Mouse (Mus musculus): ENCODE data around the gene Dock8. TPM values are rescaled to one million over a fixed set of nuclear protein-coding genes. Genes with fewer than 3 reads are reported as not detected.

The Dock8 gene
- polyA plus RNA-seq, 1 experiment, result 0.09 TPM

DNA sequence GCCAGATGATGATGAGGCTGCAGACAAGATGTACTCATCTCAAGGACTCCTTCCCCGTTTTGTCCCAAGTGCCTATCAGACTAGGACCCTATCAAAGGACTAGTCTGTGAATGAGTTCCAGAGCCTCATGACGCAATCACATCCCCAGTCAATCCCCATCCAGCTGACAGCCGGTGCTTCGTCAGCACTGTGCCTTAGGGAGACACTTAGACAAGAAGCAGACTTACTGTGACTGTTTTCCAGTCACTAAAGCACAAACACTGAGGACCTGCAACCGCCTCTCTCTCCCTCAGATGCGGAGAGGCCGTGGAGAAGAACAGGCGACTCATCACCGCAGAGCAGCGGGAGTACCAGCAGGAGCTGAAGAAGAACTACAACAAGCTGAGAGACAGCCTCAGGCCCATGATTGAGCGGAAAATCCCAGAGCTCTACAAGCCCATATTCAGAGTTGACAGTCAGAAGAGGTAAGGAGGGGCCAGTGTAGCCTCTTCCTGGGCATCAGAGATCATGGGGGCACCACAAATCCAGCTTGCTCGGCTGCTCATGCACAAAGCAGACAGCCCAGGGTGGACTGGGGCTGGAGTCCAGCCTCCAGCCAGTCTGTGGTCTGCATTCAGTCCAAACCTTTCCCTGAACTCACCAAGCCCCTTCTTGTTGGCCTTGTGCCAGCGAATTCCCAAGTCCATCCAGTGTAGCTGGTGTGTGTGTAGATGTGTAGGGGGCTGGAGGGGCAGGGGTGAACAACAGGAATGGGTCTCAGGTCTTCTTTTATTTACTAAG lies 200.9 kb downstream of the Dock8 start:
- H3K4me1 ChIP-seq (ENCODE audit: control insufficient read depth), result no peaks in the 10 kb centered on the region
- no peaks in the 10 kb centered on the region for H3K36me3 ChIP-seq (ENCODE audit: control insufficient read depth)
- no peaks in the 10 kb centered on the region for H3K27me3 ChIP-seq (ENCODE audit: control insufficient read depth)
- no peaks in the 10 kb centered on the region for H3K9me3 ChIP-seq (ENCODE audit: control insufficient read depth, low read length)
- no peak for TF ChIP-seq GATA1 (IDR thresholded peaks at IDR 0.05; ENCODE audit: low read length)
- no peak for TF ChIP-seq TAL1 (IDR thresholded peaks at IDR 0.05; ENCODE audit: low read length)
- no peak overlapping the region for H3K4me3 ChIP-seq (replicated peaks)

DNA sequence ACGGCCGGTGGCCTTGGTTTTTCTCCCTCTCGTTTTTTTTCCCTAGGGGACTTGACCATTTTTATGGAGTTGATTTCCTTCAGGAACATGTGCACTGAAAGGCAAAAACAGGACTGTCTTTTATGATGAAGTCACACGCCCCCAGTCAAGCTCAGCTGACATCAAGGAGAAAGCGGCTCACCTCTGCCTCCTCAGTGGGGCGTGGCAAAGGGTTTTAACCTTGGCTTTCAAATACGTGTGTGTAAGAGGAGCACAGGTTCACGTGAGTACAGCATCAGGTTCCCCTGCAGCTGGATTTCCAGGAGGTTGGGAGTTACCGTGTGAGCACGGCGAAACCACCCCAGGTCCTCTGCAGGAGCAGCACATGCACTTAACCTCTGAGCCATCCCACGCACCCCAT lies 203.7 kb downstream of the Dock8 start:
- no peaks in the 10 kb centered on the region for H3K36me3 ChIP-seq (ENCODE audit: control insufficient read depth)
- no peaks in the 10 kb centered on the region for H3K4me1 ChIP-seq (ENCODE audit: control insufficient read depth)
- no peak for TF ChIP-seq GATA1 (IDR thresholded peaks at IDR 0.05; ENCODE audit: low read length)
- TF ChIP-seq TAL1 (IDR thresholded peaks at IDR 0.05; ENCODE audit: low read length), result no peak
- no peak overlapping the region for H3K4me3 ChIP-seq (replicated peaks)
- peaks cover 5% of the 10 kb centered on the region; the same call in 1 of the 2 replicates for H3K27me3 ChIP-seq (ENCODE audit: control insufficient read depth)
- no peaks in the 10 kb centered on the region for H3K9me3 ChIP-seq (ENCODE audit: control insufficient read depth, low read length)

DNA sequence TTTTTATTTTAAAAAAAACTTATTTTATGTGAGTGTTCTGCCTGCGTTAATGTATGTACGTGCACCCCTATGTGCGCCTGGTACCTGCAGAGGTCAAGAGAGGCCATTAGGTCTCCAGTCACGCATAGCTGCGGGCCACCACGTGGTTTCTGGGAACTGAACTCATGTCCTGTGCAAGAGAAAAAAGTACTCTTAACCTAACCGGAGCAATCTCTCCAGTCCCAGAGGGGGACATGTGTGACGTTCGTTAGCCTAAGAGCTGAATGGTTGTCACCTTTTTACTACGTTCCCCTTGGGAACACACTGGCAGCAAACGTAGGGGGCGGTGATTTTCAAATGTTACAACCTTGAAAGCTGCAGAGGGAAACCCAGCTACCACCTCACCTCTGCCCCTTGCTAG lies 207.6 kb downstream of the Dock8 start:
- TF ChIP-seq GATA1 (IDR thresholded peaks at IDR 0.05; ENCODE audit: low read length), result no peak
- TF ChIP-seq TAL1 (IDR thresholded peaks at IDR 0.05; ENCODE audit: low read length), result no peak
- H3K36me3 ChIP-seq (ENCODE audit: control insufficient read depth), result no peaks in the 10 kb centered on the region
- peaks cover 7% of the 10 kb centered on the region; the same call in 1 of the 2 replicates for H3K27me3 ChIP-seq (ENCODE audit: control insufficient read depth)
- H3K4me1 ChIP-seq (ENCODE audit: control insufficient read depth), result no peaks in the 10 kb centered on the region
- no peaks in the 10 kb centered on the region for H3K9me3 ChIP-seq (ENCODE audit: control insufficient read depth, low read length)
- H3K4me3 ChIP-seq (replicated peaks), result no peak overlapping the region

DNA sequence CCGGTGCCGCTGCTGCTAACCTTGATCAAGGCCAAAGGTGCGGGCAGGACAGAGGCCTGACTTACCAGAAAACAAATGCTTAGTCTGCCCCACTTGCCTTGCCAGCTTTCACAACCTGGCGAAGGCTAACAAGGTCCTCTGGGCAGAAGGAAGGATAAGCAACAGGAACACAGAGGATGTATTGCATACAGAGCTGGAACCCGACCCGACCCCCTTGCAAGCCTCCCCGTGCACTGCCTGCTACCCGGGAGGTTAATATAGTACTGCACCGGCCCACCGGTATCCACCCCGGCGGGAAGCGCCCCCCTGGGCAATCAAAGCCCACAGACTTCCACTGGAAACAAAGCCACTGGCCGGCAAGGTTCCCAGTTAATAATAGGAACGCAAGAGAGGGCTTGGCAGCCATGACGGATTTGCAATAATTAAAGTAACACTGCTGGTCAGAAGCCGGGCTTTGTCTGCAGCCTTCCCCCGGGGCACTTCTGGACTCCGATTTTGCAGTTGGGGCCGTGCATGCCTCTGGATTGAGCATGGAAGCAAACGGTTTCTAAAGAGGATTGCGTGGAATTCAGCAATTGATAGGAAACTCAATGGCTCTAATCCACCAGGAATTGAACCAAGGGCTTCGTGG lies 208.5 kb downstream of the Dock8 start:
- no peaks in the 10 kb centered on the region for H3K9me3 ChIP-seq (ENCODE audit: control insufficient read depth, low read length)
- H3K27me3 ChIP-seq (ENCODE audit: control insufficient read depth), result peaks cover 7% of the 10 kb centered on the region; the same call in 1 of the 2 replicates
- H3K36me3 ChIP-seq (ENCODE audit: control insufficient read depth), result no peaks in the 10 kb centered on the region
- TF ChIP-seq TAL1 (IDR thresholded peaks at IDR 0.05; ENCODE audit: low read length), result no peak
- H3K4me3 ChIP-seq (replicated peaks), result no peak overlapping the region
- H3K4me1 ChIP-seq (ENCODE audit: control insufficient read depth), result no peaks in the 10 kb centered on the region

DNA sequence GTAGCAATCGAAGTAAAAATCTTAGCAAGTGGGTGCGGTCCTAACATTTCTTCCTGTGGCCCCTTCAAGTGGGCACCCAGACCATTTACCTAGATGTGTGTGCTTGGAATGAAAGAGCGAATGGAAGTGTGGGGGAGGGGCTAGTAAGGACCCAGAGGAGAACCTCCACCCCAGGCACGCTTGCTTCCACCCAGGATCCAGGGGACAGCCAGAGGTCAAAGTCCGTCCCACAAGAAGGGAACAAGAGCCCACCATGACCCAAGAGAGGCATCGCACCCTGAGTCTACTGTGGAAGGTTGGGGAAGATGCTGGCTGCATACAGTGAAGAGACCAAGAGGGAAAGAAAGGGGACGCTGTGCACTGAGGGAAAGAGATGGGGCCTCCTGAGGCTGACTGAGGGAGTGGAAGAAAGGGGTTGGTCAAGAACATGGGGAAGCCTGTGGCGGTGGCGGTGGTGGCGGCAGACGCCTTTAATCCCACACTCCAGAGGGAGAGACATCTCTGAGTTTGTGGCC lies 209.3 kb downstream of the Dock8 start:
- TF ChIP-seq GATA1 (IDR thresholded peaks at IDR 0.05; ENCODE audit: low read length), result no peak
- Histone ChIP-seq H3K4me3 (replicated peaks) (no peak overlapping the region), H3K9me3 (ENCODE audit: control insufficient read depth, low read length) (no peaks in the 10 kb centered on the region), H3K27me3 (ENCODE audit: control insufficient read depth) (peaks cover 7% of the 10 kb centered on the region; the same call in 1 of the 2 replicates), H3K4me1 (ENCODE audit: control insufficient read depth) (no peaks in the 10 kb centered on the region), H3K36me3 (ENCODE audit: control insufficient read depth) (no peaks in the 10 kb centered on the region)

DNA sequence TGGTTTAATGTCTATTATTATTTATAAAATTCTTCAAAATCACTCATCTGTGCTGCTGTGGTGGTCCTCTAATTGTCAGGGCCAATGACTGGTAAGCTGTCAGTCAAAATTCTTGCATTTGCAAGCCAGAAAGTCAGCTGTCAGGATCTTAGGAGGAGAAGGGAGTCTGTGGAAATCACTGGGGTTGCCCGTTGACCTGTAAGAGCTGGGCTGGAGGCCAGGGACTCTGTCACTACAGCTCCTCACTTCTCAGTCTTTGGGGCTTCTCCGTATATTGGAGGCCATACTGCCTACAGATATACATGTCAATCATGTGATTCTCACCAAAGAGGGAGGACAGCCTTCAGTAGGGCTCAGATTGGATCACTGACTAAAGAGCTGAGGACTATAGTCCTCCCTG lies 221.3 kb downstream of the Dock8 start:
- no peaks in the 10 kb centered on the region for H3K4me1 ChIP-seq (ENCODE audit: control insufficient read depth)
- no peak for TF ChIP-seq TAL1 (IDR thresholded peaks at IDR 0.05; ENCODE audit: low read length)
- TF ChIP-seq GATA1 (IDR thresholded peaks at IDR 0.05; ENCODE audit: low read length), result no peak
- no peaks in the 10 kb centered on the region; the same call in 1 of the 2 replicates for H3K9me3 ChIP-seq (ENCODE audit: control insufficient read depth, low read length)
- no peaks in the 10 kb centered on the region for H3K36me3 ChIP-seq (ENCODE audit: control insufficient read depth)
- H3K4me3 ChIP-seq (replicated peaks), result no peak overlapping the region
- no peaks in the 10 kb centered on the region for H3K27me3 ChIP-seq (ENCODE audit: control insufficient read depth)

DNA sequence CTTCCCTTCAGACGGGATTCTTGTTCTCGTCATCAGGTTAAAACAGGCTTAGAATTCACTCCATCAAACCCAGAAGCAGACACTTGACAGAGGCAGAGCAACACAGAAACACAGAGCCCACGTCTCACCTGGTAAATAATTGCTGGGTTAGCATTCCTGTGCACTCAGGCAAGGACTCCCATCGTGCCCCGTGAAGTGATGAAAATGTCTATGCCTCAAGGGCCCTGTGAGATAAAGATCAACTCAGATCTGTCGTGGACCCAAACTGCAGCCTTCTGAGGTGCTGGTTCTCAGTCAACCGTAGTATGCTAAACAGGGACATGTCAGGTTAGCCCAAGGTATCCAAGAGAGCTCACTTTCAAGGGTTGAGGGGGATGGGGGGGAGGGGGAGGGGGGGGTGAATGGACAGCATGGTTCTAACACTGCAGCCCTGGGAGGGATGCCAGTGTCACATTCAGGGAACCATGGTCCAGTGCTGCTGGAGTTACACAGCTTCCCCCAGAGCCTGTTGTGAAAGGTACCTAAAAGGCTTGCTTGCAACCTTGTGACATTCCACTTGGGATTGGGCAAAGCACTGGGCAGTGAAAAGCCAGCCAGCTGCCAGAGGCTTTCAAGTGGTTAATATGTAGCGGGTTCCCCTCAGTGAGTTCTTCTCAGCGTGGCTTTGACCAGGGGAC lies 222.8 kb downstream of the Dock8 start:
- Histone ChIP-seq H3K36me3 (ENCODE audit: control insufficient read depth) (no peaks in the 10 kb centered on the region), H3K4me3 (replicated peaks) (no peak overlapping the region), H3K4me1 (ENCODE audit: control insufficient read depth) (no peaks in the 10 kb centered on the region), H3K27me3 (ENCODE audit: control insufficient read depth) (no peaks in the 10 kb centered on the region), H3K9me3 (ENCODE audit: control insufficient read depth, low read length) (no peaks in the 10 kb centered on the region; the same call in 1 of the 2 replicates)
- TF ChIP-seq GATA1 (IDR thresholded peaks at IDR 0.05; ENCODE audit: low read length) (no peak), TAL1 (IDR thresholded peaks at IDR 0.05; ENCODE audit: low read length) (no peak)

DNA sequence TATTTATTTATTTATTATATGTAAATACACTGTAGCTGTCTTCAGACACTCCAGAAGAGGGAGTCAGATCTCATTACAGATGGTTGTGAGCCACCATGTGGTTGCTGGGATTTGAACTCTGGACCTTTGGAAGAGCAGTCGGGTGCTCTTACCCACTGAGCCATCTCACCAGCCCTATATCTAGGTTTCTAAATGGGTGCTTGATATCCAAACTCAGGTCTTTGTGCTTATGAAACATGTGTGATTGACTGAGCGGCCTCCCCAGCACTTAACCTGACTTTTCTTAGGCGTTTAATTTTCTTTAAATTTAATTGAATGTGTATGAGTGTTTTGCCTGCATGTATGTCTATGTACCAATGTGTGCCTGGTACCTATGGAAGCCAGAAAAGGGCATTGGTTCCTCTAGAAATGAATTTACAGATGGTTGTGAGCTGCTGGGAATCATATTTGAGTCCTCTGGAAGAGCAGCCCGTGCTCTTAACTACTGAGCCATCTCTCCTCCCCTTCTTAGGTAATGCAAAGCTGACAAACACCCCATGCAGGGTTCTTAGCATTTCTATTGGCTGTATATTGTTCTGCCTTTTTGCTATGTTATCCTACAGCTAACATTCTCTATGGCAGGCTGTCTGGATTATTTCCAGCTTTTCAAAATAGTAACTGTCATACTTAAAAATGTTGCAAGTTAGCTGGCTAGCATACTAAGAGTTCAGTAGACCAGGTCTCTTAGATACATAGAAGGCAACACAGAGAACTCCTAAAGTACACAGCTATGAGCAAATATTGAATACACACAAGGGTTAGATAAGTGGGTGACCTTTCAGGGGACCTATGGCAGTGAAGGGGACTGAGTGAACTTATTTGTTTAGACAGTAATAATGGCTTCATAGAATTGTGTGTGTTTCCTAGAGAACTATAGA lies 231.0 kb downstream of the Dock8 start:
- Histone ChIP-seq H3K27me3 (ENCODE audit: control insufficient read depth) (peaks cover 4% of the 10 kb centered on the region), H3K4me3 (replicated peaks) (no peak overlapping the region), H3K4me1 (ENCODE audit: control insufficient read depth) (no peaks in the 10 kb centered on the region), H3K36me3 (ENCODE audit: control insufficient read depth) (no peaks in the 10 kb centered on the region), H3K9me3 (ENCODE audit: control insufficient read depth, low read length) (no peaks in the 10 kb centered on the region)
- no peak for TF ChIP-seq TAL1 (IDR thresholded peaks at IDR 0.05; ENCODE audit: low read length)

All from erythroblast, embryonic 14.5 days (primary cell).